Mouse (Mus musculus): ENCODE results near the gene Enthd1. TPM values are rescaled to one million over a fixed set of nuclear protein-coding genes. Genes with fewer than 3 reads are reported as not detected.

Gene Enthd1
- polyA plus RNA-seq, 1 experiment: 0.72 TPM

GRCm38 (mm10) chr15:80560646-80561580 lies 4.0 kb downstream of the Enthd1 start:
- Histone ChIP-seq H3K4me3 (replicated peaks; ENCODE audit: control insufficient read depth, low read depth, low read length) (no peak overlapping the region), H3K4me1 (ENCODE audit: control insufficient read depth, insufficient read depth, low read length) (peaks cover 3% of the 10 kb centered on the region; the same call in 1 of the 2 replicates), H3K27ac (ENCODE audit: control insufficient read depth, insufficient read depth, low read depth, low read length, poor library complexity) (no peak overlapping the region)
- TF ChIP-seq POLR2A (IDR thresholded peaks at IDR 0.05; ENCODE audit: borderline replicate concordance, control insufficient read depth, low read depth, low read length) (no peak), CTCF (IDR thresholded peaks at IDR 0.05; ENCODE audit: control insufficient read depth, insufficient read depth, low read length) (no peak)
- 12% methylated on average over 15 of the region's 15 CpGs for whole genome bisulfite sequencing

- Histone ChIP-seq H3K27ac (ENCODE audit: control insufficient read depth, insufficient read depth, low read depth, low read length, poor library complexity) (no peak overlapping the region), H3K4me3 (replicated peaks; ENCODE audit: control insufficient read depth, low read depth, low read length) (no peak overlapping the region), H3K4me1 (ENCODE audit: control insufficient read depth, insufficient read depth, low read length) (peaks cover 3% of the 10 kb centered on the region; the same call in 1 of the 2 replicates)
- 13% methylated on average over 14 of the region's 14 CpGs for WGBS
- TF ChIP-seq POLR2A (IDR thresholded peaks at IDR 0.05; ENCODE audit: borderline replicate concordance, control insufficient read depth, low read depth, low read length) (no peak), CTCF (IDR thresholded peaks at IDR 0.05; ENCODE audit: control insufficient read depth, insufficient read depth, low read length) (no peak)
Measured at GRCm38 (mm10) chr15:80559978-80560377, 5.0 kb downstream of the Enthd1 start.

DNA sequence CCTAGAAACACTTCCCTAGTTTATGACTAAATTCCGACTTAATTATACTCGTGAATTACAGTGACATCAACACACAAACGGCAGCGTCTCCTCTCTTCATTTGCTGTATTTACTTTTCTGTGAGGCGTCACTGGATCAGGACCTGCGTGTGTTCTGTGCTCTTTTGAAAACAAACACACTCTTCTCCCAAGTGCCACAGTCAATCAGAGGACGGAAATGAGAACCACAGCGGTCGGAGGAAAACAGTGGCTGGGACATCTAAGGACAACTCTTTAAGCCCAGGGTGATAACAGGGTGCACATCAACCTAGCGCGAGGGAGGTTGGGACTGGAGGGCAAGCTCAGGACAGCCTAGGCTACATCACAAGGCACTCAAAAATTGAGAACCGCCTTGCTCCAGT lies 5.4 kb downstream of the Enthd1 start:
- no peak for TF ChIP-seq CTCF (IDR thresholded peaks at IDR 0.05; ENCODE audit: control insufficient read depth, insufficient read depth, low read length)
- no peak for TF ChIP-seq POLR2A (IDR thresholded peaks at IDR 0.05; ENCODE audit: borderline replicate concordance, control insufficient read depth, low read depth, low read length)
- Histone ChIP-seq H3K27ac (ENCODE audit: control insufficient read depth, insufficient read depth, low read depth, low read length, poor library complexity) (no peak overlapping the region), H3K4me1 (ENCODE audit: control insufficient read depth, insufficient read depth, low read length) (peaks cover 1% of the 10 kb centered on the region; the same call in 1 of the 2 replicates), H3K4me3 (replicated peaks; ENCODE audit: control insufficient read depth, low read depth, low read length) (no peak overlapping the region)
- 43% methylated on average over 12 of the region's 12 CpGs for WGBS

GRCm38 (mm10) chr15:80557745-80558144 lies 7.2 kb downstream of the Enthd1 start:
- H3K27ac ChIP-seq (ENCODE audit: control insufficient read depth, insufficient read depth, low read depth, low read length, poor library complexity): no peak overlapping the region
- H3K4me3 ChIP-seq (replicated peaks; ENCODE audit: control insufficient read depth, low read depth, low read length): no peak overlapping the region
- peaks cover 1% of the 10 kb centered on the region; the same call in 1 of the 2 replicates for H3K4me1 ChIP-seq (ENCODE audit: control insufficient read depth, insufficient read depth, low read length)
- WGBS: 74% methylated on average over 4 of the region's 4 CpGs
- TF ChIP-seq POLR2A (IDR thresholded peaks at IDR 0.05; ENCODE audit: borderline replicate concordance, control insufficient read depth, low read depth, low read length): no peak
- TF ChIP-seq CTCF (IDR thresholded peaks at IDR 0.05; ENCODE audit: control insufficient read depth, insufficient read depth, low read length): no peak

GRCm38 (mm10) chr15:80556021-80556420 lies 8.9 kb downstream of the Enthd1 start:
- Histone ChIP-seq H3K27ac (ENCODE audit: control insufficient read depth, insufficient read depth, low read depth, low read length, poor library complexity) (no peak overlapping the region), H3K4me1 (ENCODE audit: control insufficient read depth, insufficient read depth, low read length) (peaks cover 1% of the 10 kb centered on the region; the same call in 1 of the 2 replicates), H3K4me3 (replicated peaks; ENCODE audit: control insufficient read depth, low read depth, low read length) (no peak overlapping the region)
- TF ChIP-seq CTCF (IDR thresholded peaks at IDR 0.05; ENCODE audit: control insufficient read depth, insufficient read depth, low read length): no peak
- no peak for TF ChIP-seq POLR2A (IDR thresholded peaks at IDR 0.05; ENCODE audit: borderline replicate concordance, control insufficient read depth, low read depth, low read length)
- 75% methylated on average over 2 of the region's 2 CpGs for WGBS

DNA sequence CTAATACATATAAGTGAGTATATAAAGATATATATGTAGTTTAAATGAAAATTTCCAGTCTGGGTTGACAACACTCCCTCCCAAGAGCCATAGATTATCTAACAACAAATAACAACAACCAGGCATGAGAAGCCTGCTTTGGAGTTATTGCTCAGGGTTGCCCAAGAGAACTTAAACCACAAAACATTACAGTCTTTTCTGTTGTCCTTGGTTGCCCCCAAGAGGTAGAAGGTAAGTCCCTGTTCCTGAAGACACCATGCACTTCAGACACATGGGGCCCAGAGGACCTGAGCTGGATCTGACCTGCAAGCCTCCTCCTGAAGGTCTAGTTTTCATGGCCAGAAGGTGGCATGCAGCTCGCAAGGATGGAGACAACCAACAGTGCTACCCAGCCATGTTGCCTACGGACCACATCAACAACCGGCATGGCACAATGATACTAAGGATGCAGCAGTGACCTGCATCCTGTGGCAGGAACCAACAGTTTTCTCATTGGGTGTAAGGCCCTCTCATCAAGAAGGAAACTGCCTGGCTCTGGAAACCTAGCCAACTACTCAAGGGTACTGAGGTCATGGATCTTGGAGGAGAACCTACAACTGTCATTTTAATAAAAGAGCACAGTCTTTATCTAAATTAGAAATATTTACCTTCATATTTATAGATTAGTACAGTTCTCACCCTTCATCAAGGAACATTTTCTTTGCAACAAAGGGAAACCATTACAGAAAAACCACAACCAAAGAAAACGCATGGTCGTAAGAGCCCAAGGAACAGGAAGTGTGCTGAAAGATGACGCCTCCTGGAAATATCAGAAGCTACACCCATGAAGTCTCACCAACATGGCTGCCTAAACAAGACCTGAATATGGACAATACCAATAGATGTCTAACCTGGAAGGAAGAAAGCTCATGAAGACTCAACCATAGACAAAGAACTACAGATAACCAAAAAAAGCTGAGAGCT lies 9.8 kb downstream of the Enthd1 start:
- 37% methylated on average over 6 of the region's 6 CpGs for WGBS
- peaks cover 1% of the 10 kb centered on the region; the same call in 1 of the 2 replicates for H3K4me1 ChIP-seq (ENCODE audit: control insufficient read depth, insufficient read depth, low read length)
- H3K27ac ChIP-seq (ENCODE audit: control insufficient read depth, insufficient read depth, low read depth, low read length, poor library complexity): no peak overlapping the region
- TF ChIP-seq CTCF (IDR thresholded peaks at IDR 0.05; ENCODE audit: control insufficient read depth, insufficient read depth, low read length): 0 out of 2 replicates have a peak, but pooled peaks have one; percentile 10
- no peak for TF ChIP-seq POLR2A (IDR thresholded peaks at IDR 0.05; ENCODE audit: borderline replicate concordance, control insufficient read depth, low read depth, low read length)
- H3K4me3 ChIP-seq (replicated peaks; ENCODE audit: control insufficient read depth, low read depth, low read length): no peak overlapping the region

GRCm38 (mm10) chr15:80545430-80545829 lies 19.5 kb downstream of the Enthd1 start:
- 73% methylated on average over 6 of the region's 6 CpGs for WGBS
- Histone ChIP-seq H3K4me1 (ENCODE audit: control insufficient read depth, insufficient read depth, low read length) (peaks cover 2% of the 10 kb centered on the region), H3K27ac (ENCODE audit: control insufficient read depth, insufficient read depth, low read depth, low read length, poor library complexity) (no peak overlapping the region), H3K4me3 (replicated peaks; ENCODE audit: control insufficient read depth, low read depth, low read length) (no peak overlapping the region)
- TF ChIP-seq CTCF (IDR thresholded peaks at IDR 0.05; ENCODE audit: control insufficient read depth, insufficient read depth, low read length): no peak
- TF ChIP-seq POLR2A (IDR thresholded peaks at IDR 0.05; ENCODE audit: borderline replicate concordance, control insufficient read depth, low read depth, low read length): no peak

Data from bone marrow, adult 2 months (tissue).